ENCODE assay signal across 13 mouse cellular contexts in the genomic region with DNA sequence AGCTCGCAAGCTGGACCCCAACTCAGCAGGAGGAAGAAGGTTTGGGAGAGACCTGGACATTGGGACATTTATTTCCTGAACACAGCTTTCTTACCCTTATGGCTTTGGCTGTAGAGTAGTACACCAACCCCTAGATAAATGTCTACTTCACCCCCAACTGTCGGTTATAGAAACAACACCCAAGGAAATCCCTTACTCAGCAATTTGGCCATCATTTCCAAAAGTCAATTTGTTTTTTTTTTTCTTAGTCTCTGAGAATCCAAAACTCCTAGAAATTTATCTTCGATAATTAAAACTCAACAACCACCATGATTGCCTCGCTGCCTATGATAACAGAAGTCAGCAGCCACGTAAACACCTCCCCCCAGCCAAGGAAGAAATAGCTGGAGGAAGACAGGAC. TPM values are rescaled to one million over a fixed set of nuclear protein-coding genes. Genes with fewer than 3 reads are reported as not detected.
"Had no signal": no experiment of that assay in that cellular context is flagged by ENCODE, and none has a peak within 500 bp of the region (broad histone marks: within the 10 kb centered on the region; RNA-seq: fewer than 3 reads in every experiment).

No protein-coding gene starts in this region.

- H3K9ac ChIP-seq: liver, embryonic 13.5 days; liver, postnatal 0 days; lung, embryonic 15.5 days; midbrain, embryonic 15.5 days had no signal

- ATAC-seq: liver, postnatal 0 days; midbrain, embryonic 15.5 days had no signal

- DNase-seq: liver; liver, embryonic 13.5 days; liver, postnatal 0 days; lung, postnatal 14 days; thymus, postnatal 4 days had no signal

- H3K4me3 ChIP-seq: left cerebral cortex, adult 2 months; liver, embryonic 13.5 days; lung, embryonic 15.5 days; megakaryocyte, embryonic 14.5 days; midbrain, embryonic 15.5 days had no signal

- H3K9me3 ChIP-seq: liver, embryonic 13.5 days; lung, embryonic 15.5 days; midbrain, embryonic 15.5 days had no signal

- H3K27me3 ChIP-seq: lung, embryonic 15.5 days had no signal

- H3K4me2 ChIP-seq: liver, embryonic 13.5 days; lung, embryonic 15.5 days; midbrain, embryonic 11.5 days; midbrain, embryonic 15.5 days had no signal

- H3K36me3 ChIP-seq: liver, embryonic 13.5 days; midbrain, embryonic 15.5 days had no signal

- H3K27ac ChIP-seq: left cerebral cortex, adult 2 months; liver, embryonic 13.5 days; lung, embryonic 15.5 days; macrophage; midbrain, embryonic 15.5 days; stomach, postnatal 0 days had no signal

RNA-seq across cellular contexts. Expression of gene Vangl1, which starts 7.3 kb away (rescaled TPM):
- total RNA-seq: neutrophil, adult 5-6 weeks had no signal
